Mouse (Mus musculus): Measurements from ENCODE around the gene Nfkb1. TPM values are rescaled to one million over a fixed set of nuclear protein-coding genes. Genes with fewer than 3 reads are reported as not detected.
A peak's percentile ranks its signal among the peaks of the same experiment; 100 is the strongest.

The Nfkb1 gene
- polyA plus RNA-seq, 1 experiment: 46.0 TPM

DNA sequence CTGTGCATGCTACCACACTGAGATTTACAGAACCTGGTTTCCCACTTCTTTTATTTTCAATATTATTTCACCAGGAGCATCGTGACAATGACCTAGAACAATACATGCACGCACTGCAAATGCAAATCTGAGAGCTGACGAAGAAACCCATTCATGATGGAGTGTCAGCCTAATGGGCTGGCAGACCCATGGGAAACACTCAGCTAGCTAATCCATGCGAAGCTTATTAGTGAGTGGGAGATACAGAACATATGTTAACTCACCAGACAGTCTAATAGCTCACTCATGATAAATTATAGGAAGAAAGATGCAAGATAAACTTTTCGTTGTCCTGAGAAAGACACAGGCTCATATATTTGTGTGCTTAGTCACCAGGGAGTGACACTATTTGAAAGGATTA, 19.2 kb downstream of the Nfkb1 start:
- Histone ChIP-seq H3K4me3 (ENCODE audit: insufficient read depth, low read depth, low read length) (no peak overlapping the region), H3K27ac (ENCODE audit: insufficient read depth, low read depth, low read length) (no peak overlapping the region), H3K4me1 (ENCODE audit: control insufficient read depth, insufficient read depth, low read length) (peaks cover 15% of the 10 kb centered on the region), H3K36me3 (ENCODE audit: control insufficient read depth, insufficient read depth, low read length) (no peaks in the 10 kb centered on the region), H3K27me3 (replicated peaks; ENCODE audit: control insufficient read depth, insufficient read depth, low read length) (no peaks in the 10 kb centered on the region)
- DNase-seq: no peak
- 87% methylated on average over 5 of the region's 5 CpGs for WGBS
- no peak for TF ChIP-seq POLR2A (IDR thresholded peaks at IDR 0.05; ENCODE audit: low read depth, low read length)
- TF ChIP-seq CTCF (conservative IDR thresholded peaks at IDR 0.05; ENCODE audit: insufficient read depth, insufficient read length, low read depth, low read length): no peak

DNA sequence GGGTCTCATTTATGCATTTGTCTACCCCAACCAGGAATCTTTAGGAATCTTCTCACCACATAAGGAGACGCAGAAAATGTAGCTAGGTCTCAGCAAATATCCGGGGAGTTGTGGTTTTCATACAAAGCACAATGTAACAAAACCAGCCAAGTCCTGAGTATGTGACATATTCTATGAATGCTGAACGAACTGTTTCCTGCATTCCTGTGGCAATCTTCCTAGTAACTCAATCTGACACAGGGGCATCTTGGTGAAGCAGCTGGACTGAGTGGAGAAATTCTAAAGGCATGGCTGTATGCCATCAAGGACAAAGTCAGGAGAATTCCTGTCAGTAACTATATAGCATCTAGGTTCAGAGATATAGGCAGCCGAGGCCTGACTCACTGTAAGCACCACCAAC, 20.5 kb downstream of the Nfkb1 start:
- H3K36me3 ChIP-seq (ENCODE audit: control insufficient read depth, insufficient read depth, low read length): peaks cover 1% of the 10 kb centered on the region; the same call in 1 of the 2 replicates
- H3K4me1 ChIP-seq (ENCODE audit: control insufficient read depth, insufficient read depth, low read length): peaks cover 15% of the 10 kb centered on the region
- no peak for DNase-seq
- no peaks in the 10 kb centered on the region for H3K27me3 ChIP-seq (replicated peaks; ENCODE audit: control insufficient read depth, insufficient read depth, low read length)
- TF ChIP-seq POLR2A (IDR thresholded peaks at IDR 0.05; ENCODE audit: low read depth, low read length) (no peak), CTCF (conservative IDR thresholded peaks at IDR 0.05; ENCODE audit: insufficient read depth, insufficient read length, low read depth, low read length) (no peak)
- no peak overlapping the region for H3K27ac ChIP-seq (ENCODE audit: insufficient read depth, low read depth, low read length)
- WGBS: 59% methylated on average over 4 of the region's 4 CpGs
- no peak overlapping the region for H3K4me3 ChIP-seq (ENCODE audit: insufficient read depth, low read depth, low read length)

DNA sequence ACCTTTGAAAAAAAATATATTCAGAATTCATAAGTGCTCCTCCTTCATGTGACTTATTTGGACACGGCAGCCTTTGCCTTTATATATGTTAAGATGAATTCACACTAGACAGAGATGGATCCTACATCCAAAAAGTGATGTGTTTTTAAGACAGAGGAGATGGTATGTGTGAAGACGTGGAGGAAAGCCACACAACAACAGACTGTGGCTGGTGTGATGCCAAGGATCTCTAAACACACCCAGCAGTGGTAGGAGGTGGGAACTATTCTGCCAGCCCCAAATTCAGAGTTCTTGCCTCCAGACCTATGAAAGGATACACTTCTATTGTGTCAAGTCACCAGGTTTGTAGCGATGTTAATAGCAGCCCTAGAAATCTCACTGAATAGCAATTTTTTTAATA, 24.3 kb downstream of the Nfkb1 start:
- Histone ChIP-seq H3K27me3 (replicated peaks; ENCODE audit: control insufficient read depth, insufficient read depth, low read length) (no peaks in the 10 kb centered on the region), H3K27ac (ENCODE audit: insufficient read depth, low read depth, low read length) (no peak overlapping the region), H3K36me3 (ENCODE audit: control insufficient read depth, insufficient read depth, low read length) (peaks cover 2% of the 10 kb centered on the region; the same call in 1 of the 2 replicates), H3K4me3 (ENCODE audit: insufficient read depth, low read depth, low read length) (no peak overlapping the region), H3K4me1 (ENCODE audit: control insufficient read depth, insufficient read depth, low read length) (no peaks in the 10 kb centered on the region; the same call in 1 of the 2 replicates)
- WGBS: 85% methylated on average over 3 of the region's 3 CpGs
- no peak for TF ChIP-seq POLR2A (IDR thresholded peaks at IDR 0.05; ENCODE audit: low read depth, low read length)
- no peak for TF ChIP-seq CTCF (conservative IDR thresholded peaks at IDR 0.05; ENCODE audit: insufficient read depth, insufficient read length, low read depth, low read length)
- DNase-seq: no peak

DNA sequence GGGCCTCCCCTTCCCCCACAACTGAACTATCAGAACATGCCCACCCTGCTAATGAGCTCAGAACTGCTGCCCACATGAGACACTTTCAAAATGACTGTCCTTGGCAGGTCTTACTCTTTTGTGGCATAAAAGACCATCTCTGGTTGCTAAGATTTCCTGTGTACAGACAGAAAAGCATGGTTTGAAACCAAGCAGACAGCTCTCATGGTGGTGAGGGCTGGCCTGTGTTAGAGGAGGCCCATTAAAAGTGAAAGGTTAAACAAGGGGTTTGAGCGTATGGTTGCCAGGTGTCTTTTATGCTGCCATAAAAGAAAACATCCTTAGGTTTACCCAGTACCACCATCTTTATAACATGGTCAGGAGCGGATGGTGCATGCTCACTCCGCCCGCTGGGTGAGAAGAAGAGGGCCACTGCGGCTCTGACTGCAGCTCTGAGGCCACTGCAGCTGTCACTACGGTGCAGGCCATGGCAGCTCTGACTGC, 25.5 kb downstream of the Nfkb1 start:
- DNase-seq: no peak
- Histone ChIP-seq H3K27ac (ENCODE audit: insufficient read depth, low read depth, low read length) (no peak overlapping the region), H3K36me3 (ENCODE audit: control insufficient read depth, insufficient read depth, low read length) (peaks cover 2% of the 10 kb centered on the region; the same call in 1 of the 2 replicates), H3K27me3 (replicated peaks; ENCODE audit: control insufficient read depth, insufficient read depth, low read length) (no peaks in the 10 kb centered on the region), H3K4me3 (ENCODE audit: insufficient read depth, low read depth, low read length) (no peak overlapping the region), H3K4me1 (ENCODE audit: control insufficient read depth, insufficient read depth, low read length) (no peaks in the 10 kb centered on the region; the same call in 1 of the 2 replicates)
- TF ChIP-seq POLR2A (IDR thresholded peaks at IDR 0.05; ENCODE audit: low read depth, low read length): no peak
- TF ChIP-seq CTCF (conservative IDR thresholded peaks at IDR 0.05; ENCODE audit: insufficient read depth, insufficient read length, low read depth, low read length): no peak
- 92% methylated on average over 6 of the region's 6 CpGs for WGBS

DNA sequence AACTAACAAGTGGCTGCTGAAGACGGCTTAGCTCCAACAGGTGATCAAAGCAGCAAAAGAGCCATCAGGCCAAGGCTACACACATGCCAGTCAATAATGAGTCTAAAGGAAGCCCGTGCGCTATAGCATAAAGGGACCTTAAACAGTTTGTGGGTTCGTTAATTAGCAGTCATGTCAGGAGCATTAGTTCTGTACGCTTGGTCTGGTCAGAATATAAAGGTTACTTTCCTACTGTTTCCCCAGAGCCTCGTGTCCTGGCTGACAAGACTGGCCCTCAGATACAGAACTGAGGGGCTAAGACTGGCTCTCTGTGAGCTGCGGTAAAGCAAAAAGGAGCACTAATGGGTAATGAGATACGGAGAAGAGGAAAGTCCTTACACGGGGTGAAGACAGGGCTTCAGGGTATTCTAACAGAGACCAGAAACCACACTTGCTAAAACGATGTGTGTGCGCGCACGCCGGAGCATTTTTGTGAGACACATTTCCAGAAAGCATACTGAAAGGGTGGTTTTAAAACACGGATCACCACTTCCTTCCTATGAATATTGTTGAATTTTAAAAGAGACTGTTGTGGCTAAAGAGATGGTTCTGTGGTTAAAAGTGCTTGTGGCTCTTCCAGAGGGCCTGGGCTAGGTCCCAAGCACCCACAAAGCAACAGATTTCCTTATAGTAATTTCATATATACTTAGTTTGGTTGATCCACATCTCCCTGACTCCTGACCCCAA, 29.0 kb downstream of the Nfkb1 start:
- H3K4me1 ChIP-seq (ENCODE audit: control insufficient read depth, insufficient read depth, low read length): peaks cover 3% of the 10 kb centered on the region; the same call in 1 of the 2 replicates
- no peak overlapping the region for H3K4me3 ChIP-seq (ENCODE audit: insufficient read depth, low read depth, low read length)
- H3K36me3 ChIP-seq (ENCODE audit: control insufficient read depth, insufficient read depth, low read length): peaks cover 6% of the 10 kb centered on the region; the same call in 1 of the 2 replicates
- H3K27ac ChIP-seq (ENCODE audit: insufficient read depth, low read depth, low read length): no peak overlapping the region
- no peak for TF ChIP-seq CTCF (conservative IDR thresholded peaks at IDR 0.05; ENCODE audit: insufficient read depth, insufficient read length, low read depth, low read length)
- DNase-seq: no peak
- 86% methylated on average over 15 of the region's 15 CpGs for WGBS
- no peaks in the 10 kb centered on the region for H3K27me3 ChIP-seq (replicated peaks; ENCODE audit: control insufficient read depth, insufficient read depth, low read length)

DNA sequence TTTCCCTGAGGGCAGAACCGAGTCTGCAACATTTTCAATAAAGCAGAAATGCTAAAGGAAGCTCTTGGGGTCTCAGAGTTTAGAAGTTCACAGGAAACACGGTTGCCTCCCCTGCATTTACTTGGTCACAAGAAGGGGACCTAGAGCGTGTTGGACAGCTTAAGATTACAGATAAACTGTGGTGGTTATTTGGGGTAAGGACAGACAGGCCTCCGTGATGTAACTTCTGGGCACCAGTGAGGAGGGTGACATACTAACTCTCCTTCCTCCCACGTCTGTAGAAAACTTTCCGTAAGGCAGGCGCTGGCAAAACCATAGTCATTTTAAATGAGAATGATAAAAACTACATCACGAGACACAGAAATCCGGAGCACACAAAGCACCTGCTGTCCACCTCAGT, 29.6 kb downstream of the Nfkb1 start:
- DNase-seq: no peak
- peaks cover 3% of the 10 kb centered on the region; the same call in 1 of the 2 replicates for H3K4me1 ChIP-seq (ENCODE audit: control insufficient read depth, insufficient read depth, low read length)
- peaks cover 6% of the 10 kb centered on the region; the same call in 1 of the 2 replicates for H3K36me3 ChIP-seq (ENCODE audit: control insufficient read depth, insufficient read depth, low read length)
- WGBS: 85% methylated on average over 9 of the region's 9 CpGs
- H3K4me3 ChIP-seq (ENCODE audit: insufficient read depth, low read depth, low read length): no peak overlapping the region
- no peak overlapping the region for H3K27ac ChIP-seq (ENCODE audit: insufficient read depth, low read depth, low read length)
- no peaks in the 10 kb centered on the region for H3K27me3 ChIP-seq (replicated peaks; ENCODE audit: control insufficient read depth, insufficient read depth, low read length)
- TF ChIP-seq POLR2A (IDR thresholded peaks at IDR 0.05; ENCODE audit: low read depth, low read length): no peak
- no peak for TF ChIP-seq CTCF (conservative IDR thresholded peaks at IDR 0.05; ENCODE audit: insufficient read depth, insufficient read length, low read depth, low read length)

DNA sequence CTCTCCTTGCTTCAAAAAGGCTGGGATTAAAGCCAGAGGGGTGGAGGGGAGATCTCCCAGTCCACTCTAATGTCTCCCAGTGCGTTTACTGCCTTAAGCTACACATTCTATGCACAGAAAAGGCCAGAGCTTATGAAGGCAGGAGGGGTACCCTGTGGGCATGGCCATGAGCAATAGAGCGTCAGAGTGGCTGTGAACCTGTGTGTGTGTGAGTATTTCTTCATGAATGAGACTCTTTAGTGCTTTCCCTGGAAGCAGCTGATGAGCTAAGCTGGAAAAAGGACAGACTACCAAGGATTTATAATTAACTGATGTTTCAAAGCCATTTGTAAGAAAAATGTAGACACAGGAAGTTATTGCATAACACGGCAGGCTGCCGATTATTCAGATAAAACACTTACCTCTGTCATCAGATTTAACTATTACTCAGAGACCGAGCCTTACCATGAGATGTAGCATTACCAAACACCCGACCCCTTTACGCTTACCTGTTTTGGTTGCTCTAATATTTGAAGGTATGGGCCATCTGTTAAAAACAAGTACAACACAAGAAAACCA, 32.7 kb downstream of the Nfkb1 start:
- WGBS: 53% methylated on average over 7 of the region's 7 CpGs
- no peak overlapping the region for H3K27ac ChIP-seq (ENCODE audit: insufficient read depth, low read depth, low read length)
- H3K27me3 ChIP-seq (replicated peaks; ENCODE audit: control insufficient read depth, insufficient read depth, low read length): no peaks in the 10 kb centered on the region
- peaks cover 6% of the 10 kb centered on the region; the same call in 1 of the 2 replicates for H3K36me3 ChIP-seq (ENCODE audit: control insufficient read depth, insufficient read depth, low read length)
- peak; percentile 18 for DNase-seq
- no peak for TF ChIP-seq POLR2A (IDR thresholded peaks at IDR 0.05; ENCODE audit: low read depth, low read length)
- no peak for TF ChIP-seq CTCF (conservative IDR thresholded peaks at IDR 0.05; ENCODE audit: insufficient read depth, insufficient read length, low read depth, low read length)
- H3K4me3 ChIP-seq (ENCODE audit: insufficient read depth, low read depth, low read length): no peak overlapping the region
- peaks cover 3% of the 10 kb centered on the region; the same call in 1 of the 2 replicates for H3K4me1 ChIP-seq (ENCODE audit: control insufficient read depth, insufficient read depth, low read length)

All from kidney, adult 2 months (tissue).